Comparison of ENCODE assay signal across 8 mouse cellular contexts in the genomic region with DNA sequence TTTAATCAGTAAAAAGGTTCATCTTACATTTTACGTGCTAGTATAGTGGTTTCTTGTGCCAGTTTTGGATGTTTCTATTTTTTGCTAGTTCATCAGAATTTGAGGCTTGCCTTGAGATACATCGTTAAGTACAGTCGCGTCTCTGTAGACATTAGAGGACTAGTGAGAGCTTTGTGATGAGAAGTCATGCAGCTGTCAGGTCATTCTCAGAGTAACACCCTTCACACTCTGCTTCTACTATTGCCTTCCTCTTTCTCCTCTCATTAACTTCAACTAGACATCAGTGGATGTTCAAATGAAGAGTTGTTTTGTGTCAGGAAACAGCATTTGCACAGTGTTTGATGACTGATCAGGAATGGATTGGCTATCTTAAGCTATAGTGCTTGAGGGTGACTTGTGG. TPM values are rescaled to one million over a fixed set of nuclear protein-coding genes. Genes with fewer than 3 reads are reported as not detected.
DNase-seq lines count a peak whose midpoint lies in the region; ATAC-seq and TF ChIP-seq lines count a peak whose summit lies in the region.

No protein-coding gene starts in this region.

- no peaks in the 10 kb centered on the region for H3K9me3 ChIP-seq in forebrain, embryonic 11.5 days (ENCODE audit: control insufficient read depth, low read length)
- no peaks in the 10 kb centered on the region for H3K9me3 ChIP-seq in liver, embryonic 12.5 days (replicated peaks)

- peaks cover 6% of the 10 kb centered on the region for H3K36me3 ChIP-seq in heart, adult 2 months (ENCODE audit: control insufficient read depth, insufficient read depth, low read length)
- peaks cover 3% of the 10 kb centered on the region; the same call in 1 of the 2 replicates for H3K36me3 ChIP-seq in forebrain, embryonic 11.5 days (ENCODE audit: control insufficient read depth, insufficient read depth, low read length)
- H3K36me3 ChIP-seq in liver, embryonic 12.5 days = peaks cover 21% of the 10 kb centered on the region

- TF ChIP-seq POLR2A in heart, adult 2 months (IDR thresholded peaks at IDR 0.05; ENCODE audit: insufficient read depth, low read depth, low read length) = no peak

- 10% methylated on average over 4 of the region's 4 CpGs for WGBS in heart, adult 2 months
- 32% methylated on average over 4 of the region's 4 CpGs for WGBS in forebrain, embryonic 11.5 days
- WGBS in liver, embryonic 12.5 days (ENCODE audit: insufficient replicate concordance) = 19% methylated on average over 4 of the region's 4 CpGs

- no peak overlapping the region for H3K9ac ChIP-seq in heart, adult 2 months (ENCODE audit: low read depth, low read length)
- peak overlapping the region; percentile 49 for H3K9ac ChIP-seq in forebrain, embryonic 11.5 days (ENCODE audit: low read length)
- peak overlapping the region; percentile 100 for H3K9ac ChIP-seq in liver, embryonic 12.5 days

- TF ChIP-seq EP300 in heart, adult 2 months (IDR thresholded peaks at IDR 0.05; ENCODE audit: insufficient read depth, low read depth, low read length) = no peak

- H3K27me3 ChIP-seq in heart, adult 2 months (ENCODE audit: control insufficient read depth, insufficient read depth, low read length) = no peaks in the 10 kb centered on the region
- H3K27me3 ChIP-seq in forebrain, embryonic 11.5 days (ENCODE audit: control insufficient read depth, insufficient read depth, low read length) = no peaks in the 10 kb centered on the region
- H3K27me3 ChIP-seq in liver, embryonic 12.5 days (replicated peaks) = 0 out of 2 replicates have a peak, but pooled peaks cover under 1% of the 10 kb centered on the region

- H3K27ac ChIP-seq in heart, adult 2 months = no peak overlapping the region
- no peak overlapping the region for H3K27ac ChIP-seq in forebrain, embryonic 11.5 days (ENCODE audit: low read depth, low read length)
- peak overlapping the region; percentile 99 for H3K27ac ChIP-seq in liver, embryonic 12.5 days

- peaks cover 7% of the 10 kb centered on the region for H3K79me2 ChIP-seq in heart, adult 2 months (replicated peaks; ENCODE audit: control insufficient read depth, insufficient read depth, low read length)

- DNase-seq in heart, adult 2 months = no peak
- no peak for DNase-seq in heart, adult 18-20 months
- DNase-seq in 416B (ENCODE audit: low read depth) = peak; percentile 26
- no peak for DNase-seq in forebrain, embryonic 11.5 days (ENCODE audit: low spot score)
- no peak for DNase-seq in adrenal gland, adult 2 months
- no peak for DNase-seq in gastrocnemius, postnatal 25 days
- DNase-seq in left cerebral cortex, postnatal 10 days (ENCODE audit: extremely low spot score in 1 of 2, low spot score in 2 of 2) = no peak

- intact Hi-C loops in heart, adult 2 months (cut with DNase I) = no loop called here
- intact Hi-C loops in left cerebral cortex, postnatal 10 days (cut with DNase I) = loop anchor here (5.0 kb wide), 1 partner anchor 50 kb away; no protein-coding TSS in a partner anchor

- peaks cover 9% of the 10 kb centered on the region for H3K4me1 ChIP-seq in heart, adult 2 months (ENCODE audit: control insufficient read depth, insufficient read depth, low read length)
- H3K4me1 ChIP-seq in forebrain, embryonic 11.5 days (replicated peaks; ENCODE audit: control insufficient read depth, insufficient read depth, low read length) = peaks cover 10% of the 10 kb centered on the region
- peaks cover 42% of the 10 kb centered on the region for H3K4me1 ChIP-seq in liver, embryonic 12.5 days

- peak overlapping the region; percentile 82 for H3K4me3 ChIP-seq in heart, adult 2 months
- H3K4me3 ChIP-seq in forebrain, embryonic 11.5 days (ENCODE audit: low read depth, low read length) = peak overlapping the region; percentile 100
- peak overlapping the region; percentile 98 for H3K4me3 ChIP-seq in liver, embryonic 12.5 days

- H3K4me2 ChIP-seq in forebrain, embryonic 11.5 days (ENCODE audit: low read depth, low read length, severe bottlenecking) = peak overlapping the region; percentile 78
- H3K4me2 ChIP-seq in liver, embryonic 12.5 days = peak overlapping the region; percentile 85

- ATAC-seq in forebrain, embryonic 11.5 days (replicated peaks; ENCODE audit: low FRiP score) = no peak
- no peak for ATAC-seq in liver, embryonic 12.5 days

- TF ChIP-seq CTCF in heart, adult 2 months (IDR thresholded peaks at IDR 0.05) = no peak

RNA-seq across cellular contexts. Expression of a gene that starts 1.9 kb away (rescaled TPM):
- total RNA-seq in heart, adult 2 months (2021) = 10 to 100 TPM; 43.9 to 44.8 TPM
- 10.7 and 18.3 TPM in 2 replicates for polyA plus RNA-seq in heart, adult 2 months (2012; rRNA removed)
- 10 to 100 TPM; 41.9 to 46.0 TPM for total RNA-seq in heart, adult 18-20 months (2021)
- 193 and 215 TPM in 2 replicates for polyA plus RNA-seq in forebrain, embryonic 11.5 days (2014; fragmentation: Nextera tagmentation; extraction: Ambion mirVana)
- 84.7 and 87.9 TPM in 2 replicates for polyA plus RNA-seq in liver, embryonic 12.5 days (2016; fragmentation: Nextera tagmentation; extraction: Ambion mirVana)
- total RNA-seq in adrenal gland, adult 2 months (2021) = 10 to 100 TPM; 58.8 to 82.3 TPM
- polyA plus RNA-seq in adrenal gland, adult 2 months (2012; rRNA removed) = 2.7 and 2.8 TPM in 2 replicates
- total RNA-seq in gastrocnemius, postnatal 25 days (2021) = 10 to 100 TPM; 19.7 to 20.1 TPM
- 100 to 1,000 TPM; 107 to 121 TPM for total RNA-seq in left cerebral cortex, postnatal 10 days (2021)

RNA-seq across cellular contexts. Expression of a gene that starts 28.1 kb away (rescaled TPM):
- total RNA-seq in heart, adult 2 months (2021) = 10 to 100 TPM; 33.7 to 39.6 TPM
- polyA plus RNA-seq in heart, adult 2 months (2012; rRNA removed) = 32.1 and 49.6 TPM in 2 replicates
- 10 to 100 TPM; 32.3 to 34.8 TPM for total RNA-seq in heart, adult 18-20 months (2021)
- polyA plus RNA-seq in forebrain, embryonic 11.5 days (2014; fragmentation: Nextera tagmentation; extraction: Ambion mirVana) = 28.2 and 30.8 TPM in 2 replicates
- 5.5 and 5.7 TPM in 2 replicates for polyA plus RNA-seq in liver, embryonic 12.5 days (2016; fragmentation: Nextera tagmentation; extraction: Ambion mirVana)
- total RNA-seq in adrenal gland, adult 2 months (2021) = 10 to 100 TPM; 17.2 to 17.3 TPM
- 10.4 and 11.2 TPM in 2 replicates for polyA plus RNA-seq in adrenal gland, adult 2 months (2012; rRNA removed)
- total RNA-seq in gastrocnemius, postnatal 25 days (2021) = 10 to 100 TPM; 25.4 to 26.1 TPM
- total RNA-seq in left cerebral cortex, postnatal 10 days (2021) = 100 to 1,000 TPM; 115 to 116 TPM
